Mouse (Mus musculus): ENCODE measurements around the gene Fam160a1. TPM values are rescaled to one million over a fixed set of nuclear protein-coding genes. Genes with fewer than 3 reads are reported as not detected.

Fam160a1 gene
- polyA plus RNA-seq, 1 experiment from 2014 or later: 0.60 TPM

Other genes with a start within 250 kb of the Fam160a1 start
- 32.9 and 39.9 TPM in 2 replicates for gene Gatb, start 243.2 kb downstream of the Fam160a1 start, polyA plus RNA-seq (2014; fragmentation: Nextera tagmentation; extraction: Ambion mirVana)
- gene Glt28d2, start 70.2 kb upstream of the Fam160a1 start, polyA plus RNA-seq (2014; fragmentation: Nextera tagmentation; extraction: Ambion mirVana): 0.08 and 0.18 TPM in 2 replicates
- 0.47 and 1.6 TPM in 2 replicates for gene Gm37240, start 70.2 kb upstream of the Fam160a1 start, polyA plus RNA-seq (2014; fragmentation: Nextera tagmentation; extraction: Ambion mirVana)
- gene Sh3d19, start 153.8 kb upstream of the Fam160a1 start, polyA plus RNA-seq (2014; fragmentation: Nextera tagmentation; extraction: Ambion mirVana): 17.9 and 20.7 TPM in 2 replicates
- gene Prss48, start 185.2 kb upstream of the Fam160a1 start, polyA plus RNA-seq (2014; fragmentation: Nextera tagmentation; extraction: Ambion mirVana): 0.30 TPM in 1 of 2 replicates, not detected in the other

Data from liver, embryonic 11.5 days (tissue).